Mouse (Mus musculus) liver, embryonic 16.5 days (tissue): ENCODE measurements around the gene Apoc4. TPM values are rescaled to one million over a fixed set of nuclear protein-coding genes. Genes with fewer than 3 reads are reported as not detected.

ENCODE experiments used
- ATAC-seq: fragments of 200-750 bp; cut with Nextera tagmentation; 2 replicates; pipeline ENCODE4 v1.8.0; 2017; ENCODE audit warnings: low read depth, mild to moderate bottlenecking, moderate number of reproducible peaks, moderate library complexity
- H3K27ac ChIP-seq: fragments of 300-500 bp; sonication (generic); 2 replicates; pipeline ENCODE4 v1.5.1; 2014; ENCODE audit warnings: mild to moderate bottlenecking, low read length
- H3K27me3 ChIP-seq: fragments of 300-500 bp; sonication (generic); 2 replicates; pipeline ENCODE4 v1.6.1; 2014; ENCODE audit warnings: low read depth, low read length, mixed read lengths; ENCODE audit not compliant: control insufficient read depth, insufficient read depth
- H3K36me3 ChIP-seq: fragments of 300-500 bp; sonication (generic); 2 replicates; pipeline ENCODE4 v1.6.1; 2014; ENCODE audit warnings: mild to moderate bottlenecking; ENCODE audit not compliant: control insufficient read depth, insufficient read depth
- H3K4me1 ChIP-seq: fragments of 300-500 bp; sonication (generic); 2 replicates; pipeline ENCODE4 v1.6.1; 2014; ENCODE audit warnings: low read depth, low read length, mixed read lengths; ENCODE audit not compliant: control insufficient read depth
- H3K4me2 ChIP-seq: fragments of 300-500 bp; sonication (generic); 2 replicates; pipeline ENCODE4 v1.6.1; 2014; ENCODE audit warnings: low read depth, low read length, mixed read lengths
- H3K4me3 ChIP-seq: fragments of 300-500 bp; sonication (generic); 2 replicates; pipeline ENCODE4 v1.5.1; 2014; ENCODE audit warnings: low read depth, mild to moderate bottlenecking, low read length
- H3K9ac ChIP-seq: fragments of 300-500 bp; sonication (generic); 2 replicates; pipeline ENCODE4 v1.6.1; 2014; ENCODE audit warnings: low read depth, low read length
- H3K9me3 ChIP-seq: fragments of 300-500 bp; sonication (generic); replicated peaks from 2 replicates; pipeline ENCODE4 v1.6.1; 2016; ENCODE audit warnings: low read length; ENCODE audit not compliant: control insufficient read depth
- WGBS: fragments of 180-500 bp; shearing (Covaris S2); extraction: QIAGEN DNeasy Blood & Tissue Kit; methylation state at CpG from one replicate; pipeline ENCODE4 v1.1.7; 2014; ENCODE audit not compliant: insufficient replicate concordance; 5-methylcytosine and 5-hydroxymethylcytosine counted together
- polyA plus RNA-seq: library from polyadenylated mRNA; unstranded; fragments of >200 nt; fragmentation: Nextera tagmentation; extraction: Ambion mirVana; gene quantifications from 2 replicates; pipeline ENCODE4 v1.2.1, GENCODE M21; 2015

Apoc4 gene
- polyA plus RNA-seq, 1 experiment from 2014 or later = 488 TPM

DNA sequence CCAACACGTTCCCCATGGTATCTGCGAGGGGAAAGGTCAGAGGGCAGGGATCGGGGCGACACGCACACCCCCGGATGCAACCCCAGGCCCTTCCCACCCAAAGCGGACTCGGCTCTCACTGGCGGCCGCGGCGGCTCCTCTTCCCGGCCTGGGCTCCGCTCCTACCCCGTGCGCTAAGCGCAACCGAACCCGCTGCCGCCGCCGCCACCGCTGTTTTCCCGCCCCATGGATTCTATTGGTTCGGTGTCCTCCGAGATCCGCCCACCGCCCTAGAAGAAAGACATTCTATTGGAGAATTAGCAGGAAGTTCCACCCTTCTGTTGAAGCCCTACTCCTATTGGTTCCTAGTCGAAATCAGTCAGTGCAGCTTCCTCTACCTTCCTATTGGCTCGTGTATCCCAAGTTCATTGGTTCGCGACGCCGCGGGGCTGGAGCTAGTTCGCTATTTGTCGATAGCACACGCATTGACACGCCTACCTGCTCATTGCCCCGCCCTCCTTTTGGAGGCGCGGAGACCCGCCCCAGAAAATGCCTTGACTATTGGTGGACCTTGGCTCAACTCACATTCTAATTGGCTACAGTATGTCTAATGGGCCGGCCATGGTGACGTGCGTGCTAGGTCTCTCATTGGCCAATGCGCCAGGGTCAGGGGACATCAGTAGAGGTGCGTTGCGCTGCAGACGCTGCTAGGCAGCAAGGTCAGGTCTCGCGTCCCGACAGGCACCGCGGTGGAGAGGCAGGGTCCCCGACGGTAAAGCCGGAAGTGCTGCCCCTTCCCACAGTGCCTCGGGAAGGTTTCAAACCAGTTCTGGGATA lies 34.2 kb upstream of the Apoc4 start, which contains the start of gene Tomm40:
Tomm40 (minus strand) TSS at position 200 of the 816 bp plus-strand sequence.
- Histone ChIP-seq H3K9me3 (no peaks in the 10 kb centered on the region), H3K4me3 (peak within 1 kb of the TSS; percentile 98), H3K27ac (peak within 1 kb of the TSS; percentile 73), H3K4me1 (peaks cover 24% of the 10 kb centered on the region), H3K4me2 (peak within 1 kb of the TSS; percentile 98), H3K36me3 (peaks cover 23% of the 10 kb centered on the region), H3K27me3 (no peaks in the 10 kb centered on the region), H3K9ac (peak within 1 kb of the TSS; percentile 87)
- ATAC-seq = peak; percentile 96
- under 1% methylated on average over 59 of the region's 59 CpGs for WGBS

DNA sequence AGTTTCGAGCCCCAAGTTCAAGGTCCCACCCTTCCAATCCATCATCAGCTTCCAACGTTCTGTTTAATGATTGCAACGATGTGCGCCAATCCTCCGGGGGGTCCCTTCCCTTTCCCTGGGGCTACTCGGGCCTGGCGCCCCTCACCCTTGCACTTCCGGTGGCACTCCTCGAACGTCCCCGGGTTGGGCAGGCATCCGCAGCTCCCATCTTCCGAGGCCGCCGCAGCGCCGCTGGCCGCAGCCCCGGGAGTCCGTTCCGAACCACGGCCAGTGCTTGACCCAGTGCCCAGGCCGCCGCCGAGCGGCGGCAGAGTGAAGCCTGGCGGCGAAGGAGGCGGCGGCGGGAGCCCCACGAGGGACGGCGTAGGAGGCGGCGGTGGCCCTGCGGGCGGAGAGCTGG lies 33.6 kb upstream of the Apoc4 start:
- Histone ChIP-seq H3K4me1 (peaks cover 24% of the 10 kb centered on the region), H3K4me2 (peak overlapping the region; percentile 98), H3K4me3 (peak overlapping the region; percentile 98), H3K27me3 (no peaks in the 10 kb centered on the region), H3K9me3 (no peaks in the 10 kb centered on the region), H3K9ac (peak overlapping the region; percentile 87), H3K27ac (peak overlapping the region; percentile 73), H3K36me3 (peaks cover 25% of the 10 kb centered on the region)
- WGBS = under 1% methylated on average over 39 of the region's 39 CpGs
- ATAC-seq = no peak

DNA sequence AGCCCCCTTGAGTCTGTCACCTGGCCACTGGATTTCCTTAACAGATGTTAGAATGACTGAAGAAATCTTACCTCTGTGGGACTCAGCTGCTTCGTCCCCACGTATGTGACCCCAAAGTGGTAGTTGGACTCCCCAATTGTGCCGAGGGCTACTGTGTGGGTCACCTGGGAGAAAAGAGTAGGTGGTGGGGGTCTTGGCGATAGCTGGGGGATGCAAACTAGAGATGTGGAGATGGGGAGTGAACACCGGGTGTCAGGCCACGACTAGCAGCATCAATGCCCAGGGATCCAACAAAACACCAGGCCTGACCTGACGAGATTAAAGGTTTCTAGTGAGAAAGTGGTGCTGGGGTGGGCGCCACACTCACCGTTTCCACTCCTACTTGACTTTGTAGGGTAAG lies 32.3 kb upstream of the Apoc4 start:
- no peak overlapping the region for H3K4me3 ChIP-seq
- H3K36me3 ChIP-seq = peaks cover 32% of the 10 kb centered on the region
- no peak overlapping the region for H3K9ac ChIP-seq
- H3K9me3 ChIP-seq = no peaks in the 10 kb centered on the region
- 71% methylated on average over 9 of the region's 9 CpGs for WGBS
- no peak overlapping the region for H3K4me2 ChIP-seq
- peaks cover 24% of the 10 kb centered on the region for H3K4me1 ChIP-seq
- no peaks in the 10 kb centered on the region for H3K27me3 ChIP-seq
- no peak for ATAC-seq
- H3K27ac ChIP-seq = no peak overlapping the region

DNA sequence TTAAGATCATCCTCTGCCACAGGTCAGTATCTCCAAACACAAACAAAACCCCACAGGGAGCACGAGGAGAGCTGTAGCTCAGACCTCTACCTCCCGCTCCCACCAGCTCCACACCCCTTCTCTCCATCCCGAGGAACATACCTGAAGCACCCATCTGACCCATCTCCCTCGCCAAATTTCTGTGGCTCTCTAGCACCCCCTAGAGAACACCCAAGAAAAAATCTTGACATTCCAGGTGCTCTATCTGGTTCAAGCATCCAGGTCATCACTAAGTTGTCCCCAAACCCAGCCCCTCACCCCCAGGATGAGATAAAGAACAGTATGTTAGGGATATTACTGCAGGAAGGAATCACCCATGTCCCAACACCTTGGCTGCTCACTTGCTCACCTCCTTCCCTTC lies 31.9 kb upstream of the Apoc4 start:
- WGBS = 40% methylated on average over 4 of the region's 4 CpGs
- no peak for ATAC-seq
- no peak overlapping the region for H3K27ac ChIP-seq
- H3K9ac ChIP-seq = no peak overlapping the region
- peaks cover 32% of the 10 kb centered on the region for H3K36me3 ChIP-seq
- no peak overlapping the region for H3K4me3 ChIP-seq
- no peaks in the 10 kb centered on the region for H3K9me3 ChIP-seq
- no peak overlapping the region for H3K4me2 ChIP-seq
- no peaks in the 10 kb centered on the region for H3K27me3 ChIP-seq
- peaks cover 24% of the 10 kb centered on the region for H3K4me1 ChIP-seq

DNA sequence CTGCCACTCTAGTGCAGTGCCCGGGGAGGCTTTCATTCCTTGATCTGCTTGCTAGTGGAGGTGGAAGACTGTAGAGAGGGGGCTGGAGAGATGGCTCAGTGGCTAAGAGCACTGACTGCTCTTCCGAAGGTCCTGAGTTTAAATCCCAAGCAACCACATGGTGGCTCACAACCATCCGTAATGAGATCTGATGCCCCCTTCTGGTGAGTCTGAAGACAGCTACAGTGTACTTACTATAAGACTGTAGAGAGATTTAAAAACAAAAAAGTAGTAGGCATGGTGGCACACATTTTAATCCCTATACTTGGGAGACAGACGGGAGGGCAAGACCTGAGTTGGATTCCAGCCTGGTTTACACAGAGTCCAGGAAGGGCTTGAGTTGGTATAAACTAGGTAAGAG lies 31.1 kb upstream of the Apoc4 start:
- no peak overlapping the region for H3K4me2 ChIP-seq
- H3K27me3 ChIP-seq = no peaks in the 10 kb centered on the region
- H3K27ac ChIP-seq = no peak overlapping the region
- peaks cover 32% of the 10 kb centered on the region for H3K36me3 ChIP-seq
- ATAC-seq = no peak
- no peaks in the 10 kb centered on the region for H3K9me3 ChIP-seq
- 71% methylated on average over 4 of the region's 4 CpGs for WGBS
- peaks cover 24% of the 10 kb centered on the region for H3K4me1 ChIP-seq
- H3K9ac ChIP-seq = no peak overlapping the region
- H3K4me3 ChIP-seq = no peak overlapping the region

DNA sequence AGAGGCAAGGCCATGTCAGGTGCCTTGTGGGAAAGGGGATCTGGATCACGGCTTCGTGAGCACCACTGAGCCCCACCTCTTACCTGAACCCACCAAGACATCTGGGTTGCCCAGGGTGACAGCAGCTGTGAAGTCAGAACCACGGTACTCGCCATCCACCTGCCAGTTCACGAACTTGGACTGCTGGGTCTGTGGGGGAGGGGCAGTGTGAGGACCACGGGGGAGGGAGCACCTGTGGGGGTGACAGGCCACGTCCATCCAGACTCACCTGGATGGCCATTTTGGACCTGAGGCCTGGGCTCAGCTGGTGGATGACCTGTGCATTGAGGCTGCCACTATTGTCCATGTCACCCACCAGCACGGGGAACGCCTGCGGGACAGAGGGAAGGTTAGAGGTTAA lies 29.4 kb upstream of the Apoc4 start:
- WGBS = 73% methylated on average over 10 of the region's 10 CpGs
- Histone ChIP-seq H3K36me3 (peaks cover 32% of the 10 kb centered on the region), H3K4me1 (peaks cover 16% of the 10 kb centered on the region), H3K4me2 (no peak overlapping the region), H3K4me3 (no peak overlapping the region), H3K27me3 (no peaks in the 10 kb centered on the region), H3K27ac (no peak overlapping the region), H3K9ac (no peak overlapping the region), H3K9me3 (no peaks in the 10 kb centered on the region)
- ATAC-seq = no peak

DNA sequence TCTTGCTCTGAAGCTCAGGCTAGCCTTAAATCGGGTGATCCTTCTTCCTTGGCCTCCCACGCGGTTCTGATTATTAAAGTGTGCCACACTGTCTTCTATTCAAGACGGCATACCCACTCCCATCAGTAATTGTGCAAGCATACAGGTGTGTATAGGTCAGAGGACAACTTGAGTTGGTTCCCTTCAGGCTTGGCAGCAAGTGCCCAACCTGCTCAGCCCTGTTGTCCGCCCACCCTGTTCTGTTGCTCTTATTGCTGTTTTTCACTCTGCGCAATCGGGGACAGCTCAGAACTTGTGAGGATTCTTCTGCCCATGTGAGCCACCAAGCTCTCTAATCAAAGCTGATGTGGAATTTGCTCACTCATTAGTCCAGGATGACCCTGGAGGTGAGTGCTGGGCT lies 24.0 kb upstream of the Apoc4 start:
- Histone ChIP-seq H3K9me3 (no peaks in the 10 kb centered on the region), H3K4me1 (peaks cover 18% of the 10 kb centered on the region), H3K4me2 (no peak overlapping the region), H3K27ac (no peak overlapping the region), H3K36me3 (peaks cover 7% of the 10 kb centered on the region), H3K27me3 (no peaks in the 10 kb centered on the region), H3K4me3 (no peak overlapping the region), H3K9ac (no peak overlapping the region)
- ATAC-seq = no peak
- WGBS = 83% methylated on average over 7 of the region's 7 CpGs

DNA sequence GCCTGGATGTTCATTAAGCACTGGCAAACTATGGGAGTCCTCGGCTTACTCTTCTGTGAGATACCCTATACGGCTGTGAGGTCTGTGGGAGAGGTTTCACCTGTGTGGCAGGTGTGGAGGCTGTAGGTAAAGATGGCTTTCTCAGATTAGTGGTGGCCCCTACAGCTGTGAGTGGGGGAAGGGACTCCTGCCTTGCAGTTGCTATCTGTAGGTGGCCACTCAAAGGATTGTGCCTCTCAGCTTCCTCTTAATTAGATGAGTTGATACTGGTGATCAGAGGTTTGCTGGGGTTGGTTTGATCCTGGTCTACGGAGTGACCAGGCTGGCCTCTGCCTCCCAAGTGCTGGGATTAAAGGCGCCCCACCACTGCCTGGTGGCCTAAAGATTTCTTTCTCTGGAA lies 23.2 kb upstream of the Apoc4 start:
- 77% methylated on average over 4 of the region's 4 CpGs for WGBS

DNA sequence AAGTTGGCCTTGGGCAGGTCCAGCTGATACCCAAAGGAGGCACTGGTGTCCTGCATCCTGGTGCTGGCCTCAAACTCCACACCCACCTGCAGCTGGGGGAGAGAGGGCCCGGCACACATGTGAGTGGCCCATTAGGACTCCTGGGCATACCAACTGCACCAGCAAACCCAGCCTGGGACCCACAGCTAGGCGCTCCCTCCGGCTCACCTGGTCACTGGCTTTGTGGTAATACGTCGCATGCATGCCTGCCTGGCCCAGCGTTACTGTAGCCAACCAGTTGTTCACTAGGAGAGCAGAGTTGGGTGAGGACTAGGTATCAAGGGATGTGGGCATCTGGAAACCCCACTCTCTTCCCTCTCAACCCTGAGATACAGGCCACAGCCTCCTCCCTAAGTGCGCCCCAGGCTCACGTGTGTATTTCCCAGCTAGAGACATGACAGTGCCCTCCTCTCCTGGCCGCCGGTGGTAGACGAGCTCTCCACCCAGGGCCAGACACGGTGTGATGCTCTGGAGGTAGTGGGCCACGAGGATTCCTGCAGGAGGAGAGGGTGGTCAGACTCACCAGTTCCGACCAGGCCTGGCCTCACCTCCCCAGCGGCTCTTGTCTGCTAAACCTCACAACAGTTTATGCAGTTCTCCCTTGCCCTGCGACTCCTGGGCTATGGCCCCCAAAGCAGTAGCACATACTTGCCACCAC lies 21.7 kb upstream of the Apoc4 start:
- no peak overlapping the region for H3K4me3 ChIP-seq
- no peaks in the 10 kb centered on the region for H3K9me3 ChIP-seq
- H3K4me1 ChIP-seq = peaks cover 31% of the 10 kb centered on the region
- no peak for ATAC-seq
- H3K27ac ChIP-seq = no peak overlapping the region
- H3K9ac ChIP-seq = no peak overlapping the region
- H3K4me2 ChIP-seq = no peak overlapping the region
- H3K27me3 ChIP-seq = no peaks in the 10 kb centered on the region
- 71% methylated on average over 16 of the region's 16 CpGs for WGBS
- no peaks in the 10 kb centered on the region; the same call in 1 of the 2 replicates for H3K36me3 ChIP-seq

More for the DNA sequence above, 23.2 kb upstream of the Apoc4 start:
- no peaks in the 10 kb centered on the region for H3K27me3 ChIP-seq
- ATAC-seq = no peak
- peaks cover 7% of the 10 kb centered on the region for H3K36me3 ChIP-seq
- no peak overlapping the region for H3K27ac ChIP-seq
- peaks cover 26% of the 10 kb centered on the region for H3K4me1 ChIP-seq
- no peaks in the 10 kb centered on the region for H3K9me3 ChIP-seq
- H3K9ac ChIP-seq = no peak overlapping the region
- no peak overlapping the region for H3K4me2 ChIP-seq
- no peak overlapping the region for H3K4me3 ChIP-seq
